Mouse (Mus musculus): Measurements from ENCODE around the gene Odf3l1. TPM values are rescaled to one million over a fixed set of nuclear protein-coding genes. Genes with fewer than 3 reads are reported as not detected.

Gene Odf3l1
- total and polyA plus RNA-seq, 2 experiments from 2014 or later, result 0.12 TPM; not detected in 1

GRCm38 (mm10) chr9:56873097-56873496 is 8.6 kb upstream of the Odf3l1 start:
- Histone ChIP-seq H3K27ac (ENCODE audit: low read depth, low read length) (no peak overlapping the region), H3K4me1 (ENCODE audit: insufficient read depth) (0 out of 2 replicates have a peak, but pooled peaks cover 2% of the 10 kb centered on the region), H3K4me3 (ENCODE audit: low read depth, low read length) (no peak overlapping the region), H3K9me3 (ENCODE audit: low read length) (no peaks in the 10 kb centered on the region), H3K4me2 (ENCODE audit: low read depth) (no peak overlapping the region), H3K36me3 (ENCODE audit: insufficient read depth) (no peaks in the 10 kb centered on the region), H3K9ac (no peak overlapping the region), H3K27me3 (ENCODE audit: insufficient read depth, low read length) (no peaks in the 10 kb centered on the region)
- WGBS, result 72% methylated on average over 1 of the region's 1 CpGs
- ATAC-seq (no peak), DNase-seq (no peak)
- no peak for TF ChIP-seq CTCF (IDR thresholded peaks at IDR 0.05; ENCODE audit: low read depth)

- 88% methylated on average over 5 of the region's 5 CpGs for WGBS
- DNase-seq (no peak), ATAC-seq (no peak)
These were observed 7.8 kb upstream of the Odf3l1 start for GRCm38 (mm10) chr9:56872105-56872903.

GRCm38 (mm10) chr9:56871191-56871590 is 6.7 kb upstream of the Odf3l1 start:
- H3K27me3 ChIP-seq (ENCODE audit: insufficient read depth, low read length), result no peaks in the 10 kb centered on the region
- H3K36me3 ChIP-seq (ENCODE audit: insufficient read depth), result no peaks in the 10 kb centered on the region
- no peaks in the 10 kb centered on the region for H3K9me3 ChIP-seq (ENCODE audit: low read length)
- DNase-seq (no peak), ATAC-seq (no peak)
- 0 out of 2 replicates have a peak, but pooled peaks cover 3% of the 10 kb centered on the region for H3K4me1 ChIP-seq (ENCODE audit: insufficient read depth)
- H3K4me2 ChIP-seq (ENCODE audit: low read depth), result no peak overlapping the region
- H3K27ac ChIP-seq (ENCODE audit: low read depth, low read length), result no peak overlapping the region
- TF ChIP-seq CTCF (IDR thresholded peaks at IDR 0.05; ENCODE audit: low read depth), result no peak
- no peak overlapping the region for H3K9ac ChIP-seq
- 49% methylated on average over 5 of the region's 5 CpGs for WGBS
- no peak overlapping the region for H3K4me3 ChIP-seq (ENCODE audit: low read depth, low read length)

More at GRCm38 (mm10) chr9:56872105-56872903, 7.8 kb upstream of the Odf3l1 start:
- no peak for TF ChIP-seq CTCF (IDR thresholded peaks at IDR 0.05; ENCODE audit: low read depth)
- H3K36me3 ChIP-seq (ENCODE audit: insufficient read depth), result no peaks in the 10 kb centered on the region
- no peaks in the 10 kb centered on the region for H3K9me3 ChIP-seq (ENCODE audit: low read length)
- 0 out of 2 replicates have a peak, but pooled peaks cover 3% of the 10 kb centered on the region for H3K4me1 ChIP-seq (ENCODE audit: insufficient read depth)
- H3K27me3 ChIP-seq (ENCODE audit: insufficient read depth, low read length), result no peaks in the 10 kb centered on the region
- H3K27ac ChIP-seq (ENCODE audit: low read depth, low read length), result no peak overlapping the region
- H3K4me3 ChIP-seq (ENCODE audit: low read depth, low read length), result no peak overlapping the region
- no peak overlapping the region for H3K9ac ChIP-seq
- H3K4me2 ChIP-seq (ENCODE audit: low read depth), result no peak overlapping the region

GRCm38 (mm10) chr9:56870778-56871177 is 6.3 kb upstream of the Odf3l1 start:
- TF ChIP-seq CTCF (IDR thresholded peaks at IDR 0.05; ENCODE audit: low read depth), result no peak
- Histone ChIP-seq H3K4me2 (ENCODE audit: low read depth) (no peak overlapping the region), H3K36me3 (ENCODE audit: insufficient read depth) (no peaks in the 10 kb centered on the region), H3K27me3 (ENCODE audit: insufficient read depth, low read length) (no peaks in the 10 kb centered on the region), H3K9ac (no peak overlapping the region), H3K27ac (ENCODE audit: low read depth, low read length) (no peak overlapping the region), H3K4me3 (ENCODE audit: low read depth, low read length) (no peak overlapping the region), H3K4me1 (ENCODE audit: insufficient read depth) (0 out of 2 replicates have a peak, but pooled peaks cover 3% of the 10 kb centered on the region), H3K9me3 (ENCODE audit: low read length) (no peaks in the 10 kb centered on the region)
- 81% methylated on average over 10 of the region's 10 CpGs for WGBS
- ATAC-seq (no peak), DNase-seq (no peak)

GRCm38 (mm10) chr9:56869552-56869951 is 5.1 kb upstream of the Odf3l1 start:
- ATAC-seq, result no peak
- no peak overlapping the region for H3K4me2 ChIP-seq (ENCODE audit: low read depth)
- H3K4me3 ChIP-seq (ENCODE audit: low read depth, low read length), result no peak overlapping the region
- no peak overlapping the region for H3K27ac ChIP-seq (ENCODE audit: low read depth, low read length)
- no peaks in the 10 kb centered on the region for H3K27me3 ChIP-seq (ENCODE audit: insufficient read depth, low read length)
- TF ChIP-seq CTCF (IDR thresholded peaks at IDR 0.05; ENCODE audit: low read depth), result no peak
- 0 out of 2 replicates have a peak, but pooled peaks cover 3% of the 10 kb centered on the region for H3K4me1 ChIP-seq (ENCODE audit: insufficient read depth)
- no peaks in the 10 kb centered on the region for H3K36me3 ChIP-seq (ENCODE audit: insufficient read depth)
- no peaks in the 10 kb centered on the region for H3K9me3 ChIP-seq (ENCODE audit: low read length)
- H3K9ac ChIP-seq, result no peak overlapping the region
- DNase-seq, result no peak
- WGBS, result 70% methylated on average over 13 of the region's 13 CpGs

GRCm38 (mm10) chr9:56868292-56868691 is 3.8 kb upstream of the Odf3l1 start:
- peak; percentile 92 for DNase-seq
- 0 out of 2 replicates have a peak, but pooled peaks cover 3% of the 10 kb centered on the region for H3K4me1 ChIP-seq (ENCODE audit: insufficient read depth)
- no peak overlapping the region for H3K4me3 ChIP-seq (ENCODE audit: low read depth, low read length)
- no peaks in the 10 kb centered on the region for H3K27me3 ChIP-seq (ENCODE audit: insufficient read depth, low read length)
- no peak overlapping the region; the same call in 1 of the 2 replicates for H3K4me2 ChIP-seq (ENCODE audit: low read depth)
- no peaks in the 10 kb centered on the region for H3K9me3 ChIP-seq (ENCODE audit: low read length)
- H3K27ac ChIP-seq (ENCODE audit: low read depth, low read length), result peak overlapping the region; percentile 64
- 13% methylated on average over 6 of the region's 6 CpGs for WGBS
- H3K9ac ChIP-seq, result no peak overlapping the region
- H3K36me3 ChIP-seq (ENCODE audit: insufficient read depth), result no peaks in the 10 kb centered on the region
- TF ChIP-seq CTCF (IDR thresholded peaks at IDR 0.05; ENCODE audit: low read depth), result no peak
- peak; percentile 93 for ATAC-seq

GRCm38 (mm10) chr9:56866430-56866829 is 2.0 kb upstream of the Odf3l1 start:
- Histone ChIP-seq H3K9me3 (ENCODE audit: low read length) (no peaks in the 10 kb centered on the region), H3K27ac (ENCODE audit: low read depth, low read length) (no peak overlapping the region), H3K9ac (no peak overlapping the region), H3K4me2 (ENCODE audit: low read depth) (no peak overlapping the region), H3K36me3 (ENCODE audit: insufficient read depth) (no peaks in the 10 kb centered on the region), H3K27me3 (ENCODE audit: insufficient read depth, low read length) (no peaks in the 10 kb centered on the region), H3K4me3 (ENCODE audit: low read depth, low read length) (no peak overlapping the region), H3K4me1 (ENCODE audit: insufficient read depth) (0 out of 2 replicates have a peak, but pooled peaks cover 3% of the 10 kb centered on the region)
- TF ChIP-seq CTCF (IDR thresholded peaks at IDR 0.05; ENCODE audit: low read depth), result no peak
- DNase-seq (no peak), ATAC-seq (no peak)
- WGBS, result 84% methylated on average over 5 of the region's 5 CpGs
